Mouse (Mus musculus): ENCODE measurements around the gene Dgkg. TPM values are rescaled to one million over a fixed set of nuclear protein-coding genes. Genes with fewer than 3 reads are reported as not detected.

Gene Dgkg
- total RNA-seq, 2 experiments from 2014 or later, result 31.0 to 44.2 TPM

GRCm38 (mm10) chr16:22654477-22654835 is 2.6 kb downstream of the Dgkg start:
- intact Hi-C loops (cut with DNase I), result loop anchor here (10.0 kb wide), 1 partner anchor 140 kb away; no protein-coding TSS in a partner anchor
- no peak for DNase-seq (ENCODE audit: low spot score in 2 of 2)

GRCm38 (mm10) chr16:22653817-22654476 is 3.1 kb downstream of the Dgkg start:
- intact Hi-C loops (cut with DNase I), result loop anchor here (10.0 kb wide), 1 partner anchor 141 kb away; no protein-coding TSS in a partner anchor
- no peak for DNase-seq (ENCODE audit: low spot score in 2 of 2)

GRCm38 (mm10) chr16:22651244-22651643 is 5.8 kb downstream of the Dgkg start:
- intact Hi-C loops (cut with DNase I), result loop anchor here (10.0 kb wide), 1 partner anchor 144 kb away; no protein-coding TSS in a partner anchor
- no peak for DNase-seq (ENCODE audit: low spot score in 2 of 2)

- DNase-seq (ENCODE audit: low spot score in 2 of 2), result no peak
- intact Hi-C loops (cut with DNase I), result no loop called here
Observed at GRCm38 (mm10) chr16:22645256-22645655, 11.8 kb downstream of the Dgkg start.

- DNase-seq (ENCODE audit: low spot score in 2 of 2), result no peak
- intact Hi-C loops (cut with DNase I), result no loop called here
Observed at GRCm38 (mm10) chr16:22643460-22643859, 13.6 kb downstream of the Dgkg start.

DNA sequence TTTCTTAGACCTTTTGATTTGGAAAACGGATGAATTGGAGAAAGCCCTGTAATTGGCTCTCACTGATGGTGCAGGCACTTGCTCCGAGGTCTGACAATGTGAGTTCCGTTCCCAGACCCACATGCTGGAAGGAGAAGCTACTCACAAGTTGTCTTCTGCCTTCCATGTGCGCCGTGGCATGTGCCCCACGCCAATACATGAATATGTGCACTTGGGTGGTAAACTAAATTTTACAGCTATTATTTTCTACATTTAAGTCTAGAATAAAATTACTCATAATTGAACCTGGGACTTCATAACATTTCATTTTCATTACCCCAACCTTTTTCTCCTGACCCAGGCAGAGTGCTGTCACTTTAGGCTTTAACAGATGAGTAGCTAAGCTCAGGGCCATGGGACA is 14.1 kb downstream of the Dgkg start:
- DNase-seq (ENCODE audit: low spot score in 2 of 2), result no peak
- intact Hi-C loops (cut with DNase I), result no loop called here

GRCm38 (mm10) chr16:22642054-22642453 is 15.0 kb downstream of the Dgkg start:
- intact Hi-C loops (cut with DNase I), result no loop called here
- no peak for DNase-seq (ENCODE audit: low spot score in 2 of 2)

DNA sequence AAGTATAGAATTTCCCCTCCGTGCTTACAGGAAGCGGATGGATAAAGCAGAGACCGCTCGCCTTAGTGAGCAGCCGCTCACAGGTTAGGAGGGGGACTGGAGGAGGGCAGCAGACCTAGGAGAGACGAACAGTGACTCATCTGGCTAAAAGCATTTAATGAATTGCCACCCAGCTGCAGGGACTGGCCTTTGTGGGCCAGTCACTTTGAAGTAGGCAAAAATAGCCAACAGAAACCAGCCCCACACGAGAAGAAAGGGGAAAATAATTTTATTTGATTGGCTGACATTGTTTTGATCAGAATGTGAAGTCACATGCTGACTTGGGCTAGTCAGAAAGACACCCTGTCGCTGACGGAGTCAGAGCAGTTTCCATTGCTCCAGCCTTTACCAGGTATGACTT is 15.4 kb downstream of the Dgkg start:
- no peak for DNase-seq (ENCODE audit: low spot score in 2 of 2)

GRCm38 (mm10) chr16:22637311-22637710 is 19.7 kb downstream of the Dgkg start:
- intact Hi-C loops (cut with DNase I), result no loop called here
- DNase-seq (ENCODE audit: low spot score in 2 of 2), result no peak

More for the DNA sequence above, 15.4 kb downstream of the Dgkg start:
- intact Hi-C loops (cut with DNase I), result no loop called here

DNA sequence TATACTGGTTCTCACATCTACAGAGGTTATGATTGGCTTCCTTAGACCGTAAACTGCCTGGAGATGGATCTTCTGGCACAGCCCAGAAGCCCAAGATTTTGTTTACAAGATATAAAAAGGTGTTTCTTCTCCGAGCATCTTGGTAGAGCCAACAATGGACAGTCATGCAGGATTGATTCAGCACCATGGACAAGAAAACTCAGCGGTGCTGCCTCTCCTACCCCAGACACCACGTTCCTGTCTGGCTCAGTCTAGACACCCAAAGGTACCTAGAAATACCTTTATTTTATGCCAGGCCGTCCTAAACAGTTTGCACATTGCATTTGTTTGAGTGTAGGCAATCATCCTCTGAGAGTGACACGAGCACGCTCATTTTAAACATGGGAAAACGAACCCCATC is 21.3 kb downstream of the Dgkg start:
- intact Hi-C loops (cut with DNase I), result no loop called here
- DNase-seq (ENCODE audit: low spot score in 2 of 2), result no peak

GRCm38 (mm10) chr16:22633063-22633462 is 24.0 kb downstream of the Dgkg start:
- intact Hi-C loops (cut with DNase I), result no loop called here
- no peak for DNase-seq (ENCODE audit: low spot score in 2 of 2)

DNA sequence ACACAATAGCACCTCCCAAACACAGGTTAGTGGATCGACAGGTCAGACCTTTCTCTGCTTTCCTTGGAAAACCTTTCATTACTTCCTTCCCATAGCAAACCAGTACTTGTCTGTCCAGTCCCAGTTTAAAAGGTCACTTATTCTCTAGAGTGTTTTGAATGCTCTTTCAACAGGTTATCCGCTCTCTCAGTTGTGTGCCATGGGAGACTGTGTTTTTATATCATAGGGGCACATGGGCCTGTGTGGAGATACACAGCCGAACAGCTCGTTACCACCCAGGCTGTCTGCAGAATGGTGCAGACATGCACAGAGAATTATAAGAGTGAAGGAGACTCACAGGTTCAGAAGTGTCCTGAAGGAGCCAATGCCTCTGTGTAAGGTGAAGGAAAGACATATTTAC is 26.7 kb downstream of the Dgkg start:
- no peak for DNase-seq (ENCODE audit: low spot score in 2 of 2)
- intact Hi-C loops (cut with DNase I), result no loop called here

DNA sequence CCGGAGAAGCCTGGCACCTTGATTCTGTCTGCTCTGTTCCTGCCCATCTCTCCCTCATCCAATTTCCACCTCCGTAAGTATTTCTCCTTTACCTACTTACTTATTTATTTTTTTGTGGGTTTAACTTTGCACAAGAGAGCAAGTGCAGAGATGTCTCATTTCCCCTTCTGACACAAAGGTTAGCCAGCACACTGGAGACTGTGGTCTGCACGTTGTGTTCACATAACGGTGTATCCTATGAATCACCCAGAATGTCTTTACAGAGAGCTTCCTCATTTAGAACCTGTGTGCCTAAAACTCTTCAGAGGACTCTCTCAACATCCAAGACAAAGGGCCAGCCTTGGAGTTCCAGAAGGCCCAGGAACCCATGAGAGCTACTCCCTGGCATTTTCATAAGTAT is 27.1 kb downstream of the Dgkg start:
- no peak for DNase-seq (ENCODE audit: low spot score in 2 of 2)
- intact Hi-C loops (cut with DNase I), result no loop called here

DNA sequence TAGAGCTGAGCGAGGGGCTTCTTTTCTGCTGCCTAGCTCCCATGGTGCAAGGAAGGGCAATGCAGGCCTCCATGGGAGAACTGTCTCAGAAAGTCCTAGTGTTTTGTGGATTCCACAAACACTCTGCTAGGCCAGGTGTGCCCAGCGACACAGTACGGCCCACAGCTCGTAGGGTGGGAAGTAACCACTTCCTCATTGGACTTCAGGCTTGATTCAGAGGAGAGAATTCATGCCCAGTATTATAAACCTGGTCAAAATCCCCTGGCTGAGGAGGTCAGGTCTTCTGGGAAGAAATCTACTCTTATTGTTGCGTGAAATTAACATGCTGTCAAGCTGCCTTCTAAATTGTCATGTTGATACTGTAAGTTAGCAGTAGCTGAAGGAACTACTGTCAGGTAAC is 31.0 kb downstream of the Dgkg start:
- intact Hi-C loops (cut with DNase I), result no loop called here
- DNase-seq (ENCODE audit: low spot score in 2 of 2), result no peak

- intact Hi-C loops (cut with DNase I), result no loop called here
- DNase-seq (ENCODE audit: low spot score in 2 of 2), result no peak
Observed at GRCm38 (mm10) chr16:22625412-22625811, 31.6 kb downstream of the Dgkg start.

DNA sequence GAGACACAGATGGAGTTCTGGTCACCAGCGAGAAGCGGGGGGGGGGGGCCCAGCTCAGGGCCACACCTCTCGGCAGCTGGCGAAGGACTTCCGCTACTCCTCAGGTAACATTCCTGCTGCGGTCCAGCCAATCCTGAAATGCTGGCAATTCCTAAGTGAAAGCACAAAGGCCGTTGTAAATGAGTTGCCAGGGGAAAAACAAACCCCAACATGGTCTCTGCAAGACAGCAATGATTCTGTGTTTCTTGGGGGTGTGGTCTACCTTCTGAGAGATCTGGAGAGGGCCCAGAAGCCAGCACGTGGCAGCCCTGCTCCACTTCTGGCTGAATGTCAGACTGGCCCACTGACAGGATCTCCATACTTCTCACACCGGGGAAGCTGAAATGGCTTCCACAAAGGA is 34.7 kb downstream of the Dgkg start:
- DNase-seq (ENCODE audit: low spot score in 2 of 2), result no peak
- intact Hi-C loops (cut with DNase I), result no loop called here

DNA sequence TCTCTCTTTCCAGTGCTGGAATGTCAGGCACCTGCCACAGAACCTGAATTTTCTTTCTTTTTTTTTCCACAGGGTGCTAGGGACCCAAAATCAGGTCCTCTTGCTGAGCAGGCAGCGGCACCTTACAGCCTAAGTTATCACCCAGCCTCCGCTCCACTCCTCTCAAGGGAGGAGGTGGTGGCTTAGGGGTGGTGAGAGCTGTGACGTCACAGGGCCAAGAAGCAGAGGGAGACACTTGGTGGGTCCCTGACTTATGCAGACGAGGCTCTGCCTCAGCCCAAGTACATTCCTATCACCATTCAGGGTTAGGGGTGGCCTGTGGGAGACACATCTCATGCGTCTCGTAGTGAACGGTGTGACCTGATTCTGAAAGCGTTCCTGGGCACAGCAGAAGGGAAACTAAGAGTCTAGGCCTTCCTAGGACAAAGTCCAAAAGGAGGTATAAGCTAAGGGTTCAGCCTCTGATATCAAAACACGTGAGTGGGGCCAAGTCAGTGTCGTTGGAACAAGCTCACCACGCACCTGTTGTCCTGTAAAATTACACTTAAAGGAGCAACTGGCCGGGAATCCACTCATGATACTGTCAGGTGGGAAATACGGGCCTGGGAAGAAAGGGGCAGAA is 35.6 kb downstream of the Dgkg start:
- intact Hi-C loops (cut with DNase I), result no loop called here
- no peak for DNase-seq (ENCODE audit: low spot score in 2 of 2)

DNA sequence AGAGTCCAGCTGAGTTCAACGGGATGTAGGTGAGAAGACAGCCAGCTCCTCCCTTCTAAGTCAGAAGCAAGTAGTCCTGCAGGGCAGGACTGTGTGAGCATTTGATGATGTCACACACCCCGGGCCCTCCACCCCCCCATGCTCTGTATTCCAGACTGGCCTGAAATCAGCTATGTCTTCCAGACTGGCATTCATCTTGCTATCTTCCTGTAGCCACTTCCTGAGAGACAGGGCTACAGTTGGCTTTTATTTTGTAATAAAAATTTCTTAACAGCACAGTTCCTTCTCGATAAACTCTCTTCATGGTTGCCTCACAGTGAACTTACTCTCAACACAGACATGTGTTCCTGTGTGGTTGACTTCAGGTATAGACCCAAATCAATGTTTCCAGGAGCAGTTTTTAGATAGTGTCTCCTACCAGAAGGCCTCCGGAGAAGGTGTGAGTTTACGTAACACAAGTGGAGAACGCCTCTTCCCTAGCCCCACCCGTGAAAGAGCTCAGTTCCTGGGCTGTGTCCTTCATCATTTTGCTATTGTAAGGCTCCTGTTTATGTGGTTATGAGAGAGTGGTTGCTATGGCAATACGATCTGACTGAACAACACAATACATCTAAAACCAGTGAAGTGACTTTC is 38.5 kb downstream of the Dgkg start:
- intact Hi-C loops (cut with DNase I), result no loop called here
- peak; percentile 16 to 35 for DNase-seq (ENCODE audit: low spot score in 2 of 2)

DNA sequence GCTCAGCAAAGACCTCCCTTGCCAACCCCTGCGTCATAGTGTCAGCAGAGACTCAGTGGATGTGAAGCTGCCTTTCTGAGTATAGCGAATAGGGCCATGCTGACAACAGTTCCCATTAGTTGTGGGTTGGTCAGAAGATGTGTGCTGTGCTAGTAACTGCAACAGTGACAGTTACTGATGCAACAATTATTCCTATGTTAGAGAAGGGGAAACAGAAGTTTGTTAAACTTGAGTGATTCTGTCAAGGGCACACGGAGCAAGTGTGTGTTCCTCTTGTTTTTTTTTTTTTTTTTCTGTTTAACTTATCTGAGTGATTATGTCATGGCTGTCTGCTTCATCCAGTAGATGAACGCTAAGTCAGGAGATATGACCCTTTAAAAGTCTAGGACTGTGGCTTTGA is 41.2 kb downstream of the Dgkg start:
- DNase-seq (ENCODE audit: low spot score in 2 of 2), result no peak

DNA sequence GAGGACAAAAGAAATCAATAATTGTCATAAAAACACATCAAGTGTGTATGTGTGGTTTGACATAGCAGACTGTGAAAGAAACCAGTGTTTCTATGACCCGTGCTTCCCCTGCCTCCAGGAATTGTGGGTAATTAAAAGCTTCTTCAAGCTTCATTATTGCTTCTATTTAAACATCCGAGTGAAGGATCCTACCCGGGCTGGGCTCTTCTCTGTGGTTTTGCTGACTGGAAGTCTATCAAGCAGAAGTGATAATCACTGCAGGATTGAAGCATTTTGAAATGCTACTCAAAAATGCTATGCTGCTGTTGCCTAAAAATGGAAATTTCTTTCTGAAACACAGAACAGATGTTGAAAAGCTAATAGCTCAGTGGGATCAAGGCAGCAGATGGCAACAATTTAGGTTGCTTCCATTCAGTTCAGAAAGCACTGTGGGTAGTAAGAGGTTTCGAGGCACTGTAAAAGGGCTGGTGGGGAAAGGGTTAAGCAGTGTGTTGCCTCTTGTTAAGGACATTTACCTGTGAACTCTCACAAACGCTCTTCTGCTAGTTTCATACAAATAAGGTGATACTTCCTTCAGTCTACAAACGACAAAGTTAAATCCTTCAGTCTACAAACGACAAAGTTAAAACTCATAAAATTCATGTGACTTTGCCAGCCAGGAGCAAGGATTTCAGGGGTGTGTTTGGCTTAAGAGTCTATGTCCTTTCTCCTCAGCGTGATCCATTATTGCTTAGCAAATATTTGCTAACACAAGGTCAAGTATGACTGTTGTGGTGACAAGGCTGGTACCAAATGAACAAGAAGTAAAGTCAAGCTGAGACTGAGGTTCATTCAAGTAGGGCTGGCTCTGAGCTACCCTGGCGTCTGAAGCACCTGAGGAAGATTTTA is 43.6 kb downstream of the Dgkg start:
- intact Hi-C loops (cut with DNase I), result no loop called here

More for the DNA sequence above, 41.2 kb downstream of the Dgkg start:
- intact Hi-C loops (cut with DNase I), result no loop called here

More for the DNA sequence above, 43.6 kb downstream of the Dgkg start:
- DNase-seq (ENCODE audit: low spot score in 2 of 2), result no peak

All from left cerebral cortex, postnatal 14 days (tissue).